Mouse (Mus musculus): Measurements from ENCODE around the gene Rps27l. TPM values are rescaled to one million over a fixed set of nuclear protein-coding genes. Genes with fewer than 3 reads are reported as not detected.
A peak's percentile ranks its signal among the peaks of the same experiment; 100 is the strongest.

The Rps27l gene
- polyA plus RNA-seq, 1 experiment from 2014 or later: 251 TPM

GRCm38 (mm10) chr9:66980458-66980857 lies 34.6 kb downstream of the Rps27l start:
- 0 out of 2 replicates have a peak, but pooled peaks cover 5% of the 10 kb centered on the region for H3K4me1 ChIP-seq (ENCODE audit: control insufficient read depth, insufficient read depth, low read length)
- 8% methylated on average over 5 of the region's 5 CpGs for WGBS
- DNase-seq (peak; percentile 80), ATAC-seq (ENCODE audit: low FRiP score, low TSS enrichment) (no peak)
- H3K27ac ChIP-seq (replicated peaks; ENCODE audit: low read depth, low read length): no peak overlapping the region
- no peaks in the 10 kb centered on the region for H3K36me3 ChIP-seq (ENCODE audit: control insufficient read depth, insufficient read depth, low read length)
- no peaks in the 10 kb centered on the region for H3K27me3 ChIP-seq (ENCODE audit: control insufficient read depth, insufficient read depth, low read length)
- H3K9ac ChIP-seq (replicated peaks; ENCODE audit: low read length): no peak overlapping the region
- H3K4me3 ChIP-seq (replicated peaks; ENCODE audit: low read depth, low read length): no peak overlapping the region
- H3K4me2 ChIP-seq (ENCODE audit: low read length): no peak overlapping the region
- H3K9me3 ChIP-seq (ENCODE audit: control insufficient read depth, low read length): no peaks in the 10 kb centered on the region

GRCm38 (mm10) chr9:66982085-66982484 lies 36.2 kb downstream of the Rps27l start:
- DNase-seq: no peak
- no peaks in the 10 kb centered on the region for H3K9me3 ChIP-seq (ENCODE audit: control insufficient read depth, low read length)
- WGBS: 82% methylated on average over 7 of the region's 7 CpGs
- H3K4me1 ChIP-seq (ENCODE audit: control insufficient read depth, insufficient read depth, low read length): no peaks in the 10 kb centered on the region
- no peaks in the 10 kb centered on the region for H3K36me3 ChIP-seq (ENCODE audit: control insufficient read depth, insufficient read depth, low read length)
- H3K9ac ChIP-seq (replicated peaks; ENCODE audit: low read length): no peak overlapping the region
- no peak overlapping the region for H3K4me3 ChIP-seq (replicated peaks; ENCODE audit: low read depth, low read length)
- no peaks in the 10 kb centered on the region for H3K27me3 ChIP-seq (ENCODE audit: control insufficient read depth, insufficient read depth, low read length)
- ATAC-seq (ENCODE audit: low FRiP score, low TSS enrichment): no peak
- no peak overlapping the region for H3K27ac ChIP-seq (replicated peaks; ENCODE audit: low read depth, low read length)
- H3K4me2 ChIP-seq (ENCODE audit: low read length): no peak overlapping the region

- 83% methylated on average over 7 of the region's 7 CpGs for WGBS
- DNase-seq: no peak
- H3K36me3 ChIP-seq (ENCODE audit: control insufficient read depth, insufficient read depth, low read length): no peaks in the 10 kb centered on the region
- H3K9ac ChIP-seq (replicated peaks; ENCODE audit: low read length): no peak overlapping the region
- no peak overlapping the region for H3K4me3 ChIP-seq (replicated peaks; ENCODE audit: low read depth, low read length)
- no peak for ATAC-seq (ENCODE audit: low FRiP score, low TSS enrichment)
- no peaks in the 10 kb centered on the region for H3K4me1 ChIP-seq (ENCODE audit: control insufficient read depth, insufficient read depth, low read length)
- H3K27ac ChIP-seq (replicated peaks; ENCODE audit: low read depth, low read length): no peak overlapping the region
- H3K9me3 ChIP-seq (ENCODE audit: control insufficient read depth, low read length): no peaks in the 10 kb centered on the region
- H3K27me3 ChIP-seq (ENCODE audit: control insufficient read depth, insufficient read depth, low read length): no peaks in the 10 kb centered on the region
- H3K4me2 ChIP-seq (ENCODE audit: low read length): no peak overlapping the region
Measured at GRCm38 (mm10) chr9:66985377-66985776, 39.5 kb downstream of the Rps27l start.

GRCm38 (mm10) chr9:66988198-66988887 lies 42.5 kb downstream of the Rps27l start:
- 65% methylated on average over 11 of the region's 11 CpGs for WGBS
- Histone ChIP-seq H3K36me3 (ENCODE audit: control insufficient read depth, insufficient read depth, low read length) (no peaks in the 10 kb centered on the region), H3K4me1 (ENCODE audit: control insufficient read depth, insufficient read depth, low read length) (no peaks in the 10 kb centered on the region)

GRCm38 (mm10) chr9:66988888-66989414 lies 43.1 kb downstream of the Rps27l start:
- no peaks in the 10 kb centered on the region for H3K27me3 ChIP-seq (ENCODE audit: control insufficient read depth, insufficient read depth, low read length)
- WGBS: 55% methylated on average over 6 of the region's 6 CpGs
- ATAC-seq (ENCODE audit: low FRiP score, low TSS enrichment): no peak

More at GRCm38 (mm10) chr9:66988198-66988887, 42.5 kb downstream of the Rps27l start:
- Histone ChIP-seq H3K9me3 (ENCODE audit: control insufficient read depth, low read length) (no peaks in the 10 kb centered on the region), H3K9ac (replicated peaks; ENCODE audit: low read length) (no peak overlapping the region), H3K4me2 (ENCODE audit: low read length) (no peak overlapping the region), H3K27me3 (ENCODE audit: control insufficient read depth, insufficient read depth, low read length) (no peaks in the 10 kb centered on the region), H3K4me3 (replicated peaks; ENCODE audit: low read depth, low read length) (no peak overlapping the region), H3K27ac (replicated peaks; ENCODE audit: low read depth, low read length) (no peak overlapping the region)
- ATAC-seq (ENCODE audit: low FRiP score, low TSS enrichment) (no peak), DNase-seq (no peak)

GRCm38 (mm10) chr9:66989581-66989980 lies 43.7 kb downstream of the Rps27l start:
- no peaks in the 10 kb centered on the region for H3K9me3 ChIP-seq (ENCODE audit: control insufficient read depth, low read length)
- WGBS: 80% methylated on average over 6 of the region's 6 CpGs
- no peaks in the 10 kb centered on the region for H3K36me3 ChIP-seq (ENCODE audit: control insufficient read depth, insufficient read depth, low read length)
- no peak overlapping the region for H3K4me2 ChIP-seq (ENCODE audit: low read length)
- H3K9ac ChIP-seq (replicated peaks; ENCODE audit: low read length): no peak overlapping the region
- ATAC-seq (ENCODE audit: low FRiP score, low TSS enrichment): no peak
- no peak overlapping the region for H3K27ac ChIP-seq (replicated peaks; ENCODE audit: low read depth, low read length)
- H3K4me3 ChIP-seq (replicated peaks; ENCODE audit: low read depth, low read length): no peak overlapping the region
- H3K27me3 ChIP-seq (ENCODE audit: control insufficient read depth, insufficient read depth, low read length): no peaks in the 10 kb centered on the region
- no peaks in the 10 kb centered on the region for H3K4me1 ChIP-seq (ENCODE audit: control insufficient read depth, insufficient read depth, low read length)
- DNase-seq: no peak

More at GRCm38 (mm10) chr9:66988888-66989414, 43.1 kb downstream of the Rps27l start:
- Histone ChIP-seq H3K4me1 (ENCODE audit: control insufficient read depth, insufficient read depth, low read length) (no peaks in the 10 kb centered on the region), H3K9ac (replicated peaks; ENCODE audit: low read length) (no peak overlapping the region), H3K4me2 (ENCODE audit: low read length) (no peak overlapping the region), H3K27ac (replicated peaks; ENCODE audit: low read depth, low read length) (no peak overlapping the region), H3K4me3 (replicated peaks; ENCODE audit: low read depth, low read length) (no peak overlapping the region), H3K9me3 (ENCODE audit: control insufficient read depth, low read length) (no peaks in the 10 kb centered on the region), H3K36me3 (ENCODE audit: control insufficient read depth, insufficient read depth, low read length) (no peaks in the 10 kb centered on the region)
- DNase-seq: peak; percentile 19

GRCm38 (mm10) chr9:66990046-66990445 lies 44.2 kb downstream of the Rps27l start:
- no peak overlapping the region for H3K4me2 ChIP-seq (ENCODE audit: low read length)
- no peak overlapping the region for H3K4me3 ChIP-seq (replicated peaks; ENCODE audit: low read depth, low read length)
- no peaks in the 10 kb centered on the region for H3K9me3 ChIP-seq (ENCODE audit: control insufficient read depth, low read length)
- no peak overlapping the region for H3K9ac ChIP-seq (replicated peaks; ENCODE audit: low read length)
- no peak for ATAC-seq (ENCODE audit: low FRiP score, low TSS enrichment)
- no peak overlapping the region for H3K27ac ChIP-seq (replicated peaks; ENCODE audit: low read depth, low read length)
- no peak for DNase-seq
- no peaks in the 10 kb centered on the region for H3K36me3 ChIP-seq (ENCODE audit: control insufficient read depth, insufficient read depth, low read length)
- H3K27me3 ChIP-seq (ENCODE audit: control insufficient read depth, insufficient read depth, low read length): no peaks in the 10 kb centered on the region
- WGBS: 91% methylated on average over 5 of the region's 5 CpGs
- H3K4me1 ChIP-seq (ENCODE audit: control insufficient read depth, insufficient read depth, low read length): no peaks in the 10 kb centered on the region

- H3K9ac ChIP-seq (replicated peaks; ENCODE audit: low read length): no peak overlapping the region
- no peaks in the 10 kb centered on the region for H3K27me3 ChIP-seq (ENCODE audit: control insufficient read depth, insufficient read depth, low read length)
- H3K4me3 ChIP-seq (replicated peaks; ENCODE audit: low read depth, low read length): no peak overlapping the region
- ATAC-seq (ENCODE audit: low FRiP score, low TSS enrichment): no peak
- no peaks in the 10 kb centered on the region for H3K9me3 ChIP-seq (ENCODE audit: control insufficient read depth, low read length)
- no peak for DNase-seq
- 64% methylated on average over 9 of the region's 9 CpGs for WGBS
- no peaks in the 10 kb centered on the region for H3K36me3 ChIP-seq (ENCODE audit: control insufficient read depth, insufficient read depth, low read length)
- H3K4me1 ChIP-seq (ENCODE audit: control insufficient read depth, insufficient read depth, low read length): no peaks in the 10 kb centered on the region
- no peak overlapping the region for H3K4me2 ChIP-seq (ENCODE audit: low read length)
- no peak overlapping the region for H3K27ac ChIP-seq (replicated peaks; ENCODE audit: low read depth, low read length)
Measured at GRCm38 (mm10) chr9:66991021-66991749, 45.3 kb downstream of the Rps27l start.
